Comparison of ENCODE assay signal across 22 mouse cellular contexts in genomic region chr5:120967355-120968133, GRCm38 (mm10). TPM values are rescaled to one million over a fixed set of nuclear protein-coding genes. Genes with fewer than 3 reads are reported as not detected.
DNase-seq lines count a peak whose midpoint lies in the region; ATAC-seq and TF ChIP-seq lines count a peak whose summit lies in the region.
"Had no signal": no experiment of that assay in that cellular context is flagged by ENCODE, and none has a peak within 500 bp of the region (broad histone marks: within the 10 kb centered on the region; RNA-seq: fewer than 3 reads in every experiment).

No protein-coding gene starts in this region.

- peaks cover 6% of the 10 kb centered on the region; the same call in 1 of the 2 replicates for H3K4me1 ChIP-seq in hindbrain, postnatal 0 days (ENCODE audit: insufficient read depth, low read length)
- no peaks in the 10 kb centered on the region for H3K4me1 ChIP-seq in hindbrain, embryonic 12.5 days
- H3K4me1 ChIP-seq: embryonic facial prominence, embryonic 10.5 days; heart, embryonic 13.5 days had no signal

- no peak overlapping the region for H3K9ac ChIP-seq in hindbrain, postnatal 0 days (replicated peaks; ENCODE audit: low read length)
- no peak overlapping the region for H3K9ac ChIP-seq in hindbrain, embryonic 12.5 days
- H3K9ac ChIP-seq: forebrain, embryonic 13.5 days; forebrain, postnatal 0 days; heart, embryonic 13.5 days had no signal

- H3K27ac ChIP-seq in hindbrain, postnatal 0 days = no peak overlapping the region
- H3K27ac ChIP-seq in hindbrain, embryonic 12.5 days = no peak overlapping the region
- H3K27ac ChIP-seq: embryonic facial prominence, embryonic 10.5 days; forebrain, embryonic 13.5 days; heart, embryonic 13.5 days had no signal

- DNase-seq in cerebellum, adult 9-11 months = peak; percentile 53
- no peak for DNase-seq in cerebellum, adult 8-10 months
- peak; percentile 30 for DNase-seq in hindbrain, postnatal 0 days (ENCODE audit: low spot score)
- DNase-seq in brain, embryonic 14.5 days (ENCODE audit: low read depth) = peak; percentile 12
- peak; percentile 51 to 58 for DNase-seq in cerebellum, postnatal 14 days
- DNase-seq: adrenal gland, adult 2 months; adrenal gland, postnatal 25 days; forebrain, postnatal 0 days; gastrocnemius, postnatal 14 days; heart, postnatal 36 days; kidney, adult 8-10 months had no signal

- TF ChIP-seq POLR2A in brain, embryonic 14.5 days (IDR thresholded peaks at IDR 0.05; ENCODE audit: borderline replicate concordance, extremely low read depth, insufficient read depth, insufficient read length, poor library complexity, severe bottlenecking) = no peak

- ATAC-seq in hindbrain, postnatal 0 days = no peak
- no peak for ATAC-seq in hindbrain, embryonic 12.5 days (ENCODE audit: low FRiP score)
- ATAC-seq in inflammation-experienced regulatory T-cells, adult 6 months = no peak
- ATAC-seq: forebrain, embryonic 13.5 days; forebrain, postnatal 0 days; intestine, postnatal 0 days had no signal

- no peaks in the 10 kb centered on the region for H3K27me3 ChIP-seq in hindbrain, postnatal 0 days (ENCODE audit: insufficient read depth, low read length)
- H3K27me3 ChIP-seq in hindbrain, embryonic 12.5 days = no peaks in the 10 kb centered on the region
- H3K27me3 ChIP-seq: forebrain, embryonic 13.5 days; heart, embryonic 13.5 days had no signal

- H3K36me3 ChIP-seq in hindbrain, postnatal 0 days (ENCODE audit: insufficient read depth, low read length) = no peaks in the 10 kb centered on the region
- H3K36me3 ChIP-seq in hindbrain, embryonic 12.5 days = no peaks in the 10 kb centered on the region
- H3K36me3 ChIP-seq: embryonic facial prominence, embryonic 10.5 days; heart, embryonic 13.5 days had no signal

- H3K4me2 ChIP-seq in hindbrain, postnatal 0 days (ENCODE audit: low read depth, low read length) = no peak overlapping the region
- no peak overlapping the region for H3K4me2 ChIP-seq in hindbrain, embryonic 12.5 days (replicated peaks)
- H3K4me2 ChIP-seq: forebrain, embryonic 13.5 days; heart, embryonic 13.5 days had no signal

- no peaks in the 10 kb centered on the region for H3K9me3 ChIP-seq in hindbrain, postnatal 0 days (ENCODE audit: low read length)
- H3K9me3 ChIP-seq in hindbrain, embryonic 12.5 days (replicated peaks) = no peaks in the 10 kb centered on the region
- H3K9me3 ChIP-seq: embryonic facial prominence, embryonic 10.5 days; forebrain, embryonic 13.5 days; heart, embryonic 13.5 days had no signal

- TF ChIP-seq CTCF in hindbrain, postnatal 0 days (IDR thresholded peaks at IDR 0.05; ENCODE audit: low read depth) = no peak
- TF ChIP-seq CTCF in brain, embryonic 14.5 days (IDR thresholded peaks at IDR 0.05; ENCODE audit: borderline replicate concordance, extremely low read depth, insufficient read depth, insufficient read length) = no peak

- WGBS in hindbrain, postnatal 0 days = 68% methylated on average over 13 of the region's 13 CpGs
- WGBS in hindbrain, embryonic 12.5 days = 66% methylated on average over 13 of the region's 13 CpGs

- no peak overlapping the region for H3K4me3 ChIP-seq in hindbrain, postnatal 0 days (ENCODE audit: low read length)
- no peak overlapping the region for H3K4me3 ChIP-seq in hindbrain, embryonic 12.5 days
- H3K4me3 ChIP-seq: embryonic facial prominence, embryonic 10.5 days; forebrain, embryonic 13.5 days; heart, embryonic 13.5 days had no signal

RNA-seq across cellular contexts. Expression of gene Rph3a, which starts 42.3 kb away (rescaled TPM):
- total RNA-seq in hindbrain, postnatal 0 days (2014; rRNA removed) = 44.3 and 50.7 TPM in 2 replicates
- 35.2 and 39.4 TPM in 2 replicates for polyA plus RNA-seq in hindbrain, postnatal 0 days (2015; fragmentation: Nextera tagmentation; extraction: Ambion mirVana)
- polyA plus RNA-seq in hindbrain, embryonic 12.5 days (2016; fragmentation: Nextera tagmentation; extraction: Ambion mirVana) = 6.7 and 8.8 TPM in 2 replicates
- 21.8 and 31.1 TPM in 2 replicates for polyA plus RNA-seq in brain, embryonic 14.5 days (2012; rRNA removed)
- polyA plus RNA-seq in inflammation-experienced regulatory T-cells, adult 6 months (2017; shearing (Covaris generic)) = not detected
- total RNA-seq: gastrocnemius, adult 18-20 months; heart, postnatal 36 days had no signal
- polyA plus RNA-seq: gonadal fat pad, adult 2 months; heart, embryonic 13.5 days; heart, postnatal 0 days had no signal

RNA-seq across cellular contexts. Expression of gene Oas1d, which starts 53.2 kb away (rescaled TPM):
- total RNA-seq in hindbrain, postnatal 0 days (2014; rRNA removed) = 0.16 and 0.50 TPM in 2 replicates
- polyA plus RNA-seq in hindbrain, postnatal 0 days (2015; fragmentation: Nextera tagmentation; extraction: Ambion mirVana) = 0.25 and 0.29 TPM in 2 replicates
- polyA plus RNA-seq in hindbrain, embryonic 12.5 days (2016; fragmentation: Nextera tagmentation; extraction: Ambion mirVana) = not detected in 2 replicates
- 0.11 TPM in 1 of 2 replicates, not detected in the other for polyA plus RNA-seq in brain, embryonic 14.5 days (2012; rRNA removed)
- not detected for polyA plus RNA-seq in inflammation-experienced regulatory T-cells, adult 6 months (2017; shearing (Covaris generic))
- total RNA-seq: adrenal gland, adult 2 months; adrenal gland, postnatal 25 days; gastrocnemius, adult 18-20 months; gastrocnemius, postnatal 14 days; heart, postnatal 36 days had no signal
- polyA plus RNA-seq: adrenal gland, adult 2 months; embryonic facial prominence, embryonic 10.5 days; embryonic facial prominence, embryonic 14.5 days; forebrain, embryonic 13.5 days; gonadal fat pad, adult 2 months; heart, embryonic 13.5 days; heart, postnatal 0 days; kidney, embryonic 16.5 days had no signal
